Mouse (Mus musculus) lung, postnatal 10 days (tissue): ENCODE measurements at regions not wholly inside any gene's neighbourhood (a gene's known extent, or its start where the extent isn't known, plus 50 kb on each side); places are given as distances from the start of the nearest gene placed in this dataset.
"Not testable (repeated sequence)": the region's sequence is repeated elsewhere in the genome, so short reads cannot be mapped to it uniquely, and the experiment has no call there.

Experiments used
- DNase-seq: peaks from one replicate; pipeline ENCODE4 v3.0.0; 2021

- DNase-seq = peak; percentile 67
Observed at GRCm38 (mm10) chr1:164744955-164745608, 51.4 kb upstream of the Dpt start.

DNA sequence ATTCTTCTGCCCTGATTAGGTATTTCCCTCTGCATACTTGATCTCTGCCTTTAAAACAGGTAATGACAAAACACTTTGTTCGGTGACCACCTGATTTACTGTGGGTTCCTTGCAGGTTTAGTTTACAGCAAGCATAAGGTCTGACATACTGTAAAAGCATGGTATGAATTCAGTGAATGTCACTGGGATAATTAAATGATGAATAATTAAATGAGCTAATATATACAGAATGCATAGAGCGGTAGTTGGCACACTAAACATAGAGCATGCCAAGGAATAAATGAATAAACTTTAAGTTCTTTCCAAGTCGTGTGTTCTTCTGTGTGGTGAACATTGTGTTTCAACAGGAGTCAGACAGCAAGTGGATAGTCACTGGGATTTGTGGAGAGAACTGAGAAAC lies 51.9 kb upstream of the Dpt start:
- no peak for DNase-seq

GRCm38 (mm10) chr1:164742897-164743296 lies 53.5 kb upstream of the Dpt start:
- not testable (repeated sequence) for DNase-seq

- DNase-seq = no peak
Observed at GRCm38 (mm10) chr1:164735646-164736045, 60.8 kb upstream of the Dpt start.

DNA sequence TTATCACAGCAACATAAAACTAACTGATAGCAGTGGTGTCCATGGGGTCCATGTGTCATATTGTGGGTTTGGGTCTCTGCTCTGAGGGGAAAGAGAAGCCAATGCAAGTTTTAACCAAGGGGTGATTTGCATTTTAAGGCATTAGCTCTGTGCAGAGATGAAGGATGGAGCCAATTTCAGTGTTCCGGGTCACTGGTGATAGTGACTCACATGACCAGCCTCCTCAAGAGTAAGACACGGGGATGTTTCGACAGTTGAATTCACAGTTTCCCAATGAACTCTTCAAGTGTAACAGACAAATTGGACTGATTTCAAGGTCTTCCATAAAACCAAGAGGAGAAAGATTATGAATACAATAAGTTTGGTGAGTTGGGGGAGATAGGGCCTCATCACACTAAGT lies 62.7 kb upstream of the Dpt start:
- no peak for DNase-seq

DNA sequence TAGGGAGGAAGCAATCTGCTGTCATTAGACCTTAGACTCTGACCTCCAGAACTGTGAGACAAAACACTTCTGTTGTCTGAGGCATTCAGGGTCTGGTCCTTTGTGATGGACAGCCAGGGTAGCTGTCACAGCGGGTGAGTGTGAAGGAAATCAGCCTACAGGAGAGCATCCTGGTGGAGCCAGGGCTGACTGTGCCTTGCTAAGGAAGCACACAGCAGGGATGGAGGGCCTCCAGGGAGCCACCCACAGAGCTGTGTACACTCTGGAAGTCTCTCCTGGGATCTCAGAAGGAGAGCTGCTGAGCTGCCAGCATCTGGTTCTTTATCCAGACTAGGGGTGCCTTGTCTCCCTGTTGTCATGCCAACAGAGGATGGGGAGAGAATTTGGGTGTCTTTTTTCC lies 74.4 kb upstream of the Dpt start:
- no peak for DNase-seq

DNA sequence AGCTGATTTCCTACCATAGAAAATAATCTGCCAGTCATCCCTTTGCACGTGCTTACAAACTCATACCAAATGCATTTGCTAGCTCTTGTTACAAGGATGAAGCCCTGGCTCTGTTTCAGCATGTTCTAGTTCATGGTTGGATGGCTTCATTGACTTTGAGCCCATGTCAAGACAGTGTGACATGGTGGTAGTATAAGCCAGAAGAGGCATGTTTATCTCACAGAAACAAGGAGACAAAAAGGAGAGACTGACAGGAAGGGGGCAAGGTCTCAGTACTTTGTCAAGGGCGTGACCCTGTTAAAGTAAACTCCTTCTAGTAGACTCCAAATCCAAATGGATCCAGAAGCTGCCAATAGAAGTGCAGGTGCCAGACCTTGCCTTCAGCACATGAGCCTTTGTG lies 81.5 kb upstream of the Dpt start:
- DNase-seq = no peak

- DNase-seq = no peak
Observed at GRCm38 (mm10) chr1:164713798-164714551, 82.5 kb upstream of the Dpt start.

GRCm38 (mm10) chr1:164712514-164712913 lies 83.9 kb upstream of the Dpt start:
- DNase-seq = no peak

DNA sequence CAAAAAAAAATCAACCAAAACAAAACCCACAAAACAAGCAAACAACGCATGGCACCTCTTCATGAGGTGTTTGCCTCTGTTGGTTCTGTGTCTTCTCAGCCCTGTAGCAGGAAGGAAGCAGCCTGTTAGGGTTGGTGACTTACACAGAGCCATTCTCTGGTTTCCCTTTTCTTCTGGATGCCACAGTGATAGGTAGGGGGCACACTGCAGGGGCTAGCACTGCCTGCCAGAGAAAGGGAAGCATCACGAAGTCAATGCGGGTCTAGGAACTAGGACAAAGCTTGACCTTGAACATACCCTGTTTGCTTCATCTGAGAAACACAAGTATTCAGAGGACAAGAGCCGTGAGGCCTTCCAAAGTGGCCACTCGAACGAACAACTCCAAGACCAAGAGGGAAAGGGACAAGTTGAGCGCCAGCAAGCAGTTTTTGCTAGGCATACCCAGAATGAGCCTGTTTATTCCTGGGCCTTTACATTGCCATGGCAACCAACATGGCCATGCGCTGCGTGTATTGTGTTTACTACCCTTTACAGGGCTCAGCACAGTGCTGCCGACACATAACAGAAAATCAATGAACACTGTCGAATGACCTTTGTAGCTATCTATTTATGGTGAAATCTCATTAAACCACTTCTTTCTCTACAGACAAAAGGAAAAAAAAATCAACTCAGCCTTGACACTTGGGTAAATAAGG lies 91.9 kb upstream of the Dpt start:
- peak; percentile 26 for DNase-seq

DNA sequence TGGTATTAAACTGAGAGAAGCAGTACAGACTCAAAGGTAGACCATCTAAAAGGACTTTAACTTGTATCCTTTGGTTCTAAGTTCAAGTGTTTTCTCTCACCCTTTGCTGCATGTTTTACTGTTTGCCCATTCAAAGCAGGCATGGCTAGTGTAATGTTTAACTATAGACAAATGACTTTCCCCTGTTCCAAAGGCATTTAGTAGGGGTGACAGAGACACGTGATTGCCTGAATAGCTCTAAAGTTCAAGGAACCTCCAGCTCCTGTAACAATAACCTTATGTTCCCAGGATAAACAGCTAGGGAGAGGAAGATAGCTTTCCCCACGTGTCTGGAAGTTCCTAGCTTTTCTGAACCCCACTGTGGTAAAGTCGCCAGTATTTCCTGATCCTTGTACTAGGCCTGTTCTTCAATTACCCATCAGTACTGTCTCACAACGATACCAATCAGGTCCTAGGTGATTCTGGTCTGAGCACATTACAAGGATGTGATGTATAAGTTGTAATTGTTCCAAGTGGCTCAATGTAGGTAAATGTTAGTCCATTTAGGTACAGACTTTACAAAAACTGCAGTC lies 92.8 kb upstream of the Dpt start:
- no peak for DNase-seq

GRCm38 (mm10) chr1:164690055-164690454 lies 106.4 kb upstream of the Dpt start:
- DNase-seq = no peak

DNA sequence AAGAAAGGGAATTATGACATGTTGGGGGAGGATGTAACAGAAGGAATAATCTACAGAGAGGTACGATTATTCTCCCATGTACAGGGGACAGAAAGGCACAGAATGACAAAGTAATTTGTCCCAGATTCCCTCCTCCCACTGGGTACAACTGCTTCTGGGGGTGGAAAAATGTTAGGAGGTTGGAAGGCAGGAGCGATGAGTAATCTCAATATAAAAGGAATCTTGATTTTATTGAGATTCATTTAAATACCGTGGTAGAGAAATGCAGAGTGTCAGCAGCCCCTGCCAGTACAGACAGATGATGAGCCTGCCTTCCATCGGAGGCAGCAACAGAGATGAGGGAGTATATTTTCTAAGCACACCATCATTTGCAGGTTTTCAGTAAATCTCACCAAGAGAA lies 107.1 kb upstream of the Dpt start:
- no peak for DNase-seq

DNA sequence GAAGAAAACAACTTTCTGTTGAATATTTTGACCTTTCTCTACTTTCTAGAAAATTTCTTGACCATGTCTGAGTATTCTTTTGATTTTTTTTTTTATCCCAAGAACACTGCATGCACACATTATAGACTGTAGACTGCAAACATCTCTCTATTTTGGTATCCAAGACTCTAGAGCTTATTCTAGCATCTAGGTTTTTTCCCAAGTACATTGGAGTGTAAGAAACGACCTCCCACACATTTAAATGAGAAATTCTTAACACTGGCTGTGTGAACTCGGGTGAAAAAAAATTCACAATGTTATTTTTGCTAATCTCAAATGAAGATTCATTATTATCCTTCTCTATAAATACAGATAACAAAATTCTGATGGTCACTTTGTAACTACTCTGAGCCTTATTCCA lies 112.0 kb upstream of the Dpt start:
- DNase-seq = no peak

DNA sequence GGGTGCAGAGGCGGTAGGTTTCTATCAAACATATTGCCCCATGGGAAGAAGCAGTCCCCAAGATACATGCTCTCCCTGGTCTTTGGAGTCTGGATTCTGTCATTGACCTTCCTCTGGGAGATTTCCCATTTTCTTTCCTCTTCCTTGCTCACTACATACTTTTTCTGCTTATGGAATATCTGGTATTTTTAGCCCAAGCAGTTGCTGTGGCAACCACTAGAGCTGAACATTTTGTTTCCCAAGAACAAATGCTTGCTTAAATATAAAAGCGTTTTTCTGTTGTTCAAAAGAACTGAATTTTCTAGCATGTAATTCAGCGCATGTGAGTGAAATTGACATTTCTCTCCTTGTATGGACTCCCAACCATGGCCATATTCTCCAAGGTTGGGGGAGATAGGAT lies 112.7 kb upstream of the Dpt start:
- DNase-seq = no peak

DNA sequence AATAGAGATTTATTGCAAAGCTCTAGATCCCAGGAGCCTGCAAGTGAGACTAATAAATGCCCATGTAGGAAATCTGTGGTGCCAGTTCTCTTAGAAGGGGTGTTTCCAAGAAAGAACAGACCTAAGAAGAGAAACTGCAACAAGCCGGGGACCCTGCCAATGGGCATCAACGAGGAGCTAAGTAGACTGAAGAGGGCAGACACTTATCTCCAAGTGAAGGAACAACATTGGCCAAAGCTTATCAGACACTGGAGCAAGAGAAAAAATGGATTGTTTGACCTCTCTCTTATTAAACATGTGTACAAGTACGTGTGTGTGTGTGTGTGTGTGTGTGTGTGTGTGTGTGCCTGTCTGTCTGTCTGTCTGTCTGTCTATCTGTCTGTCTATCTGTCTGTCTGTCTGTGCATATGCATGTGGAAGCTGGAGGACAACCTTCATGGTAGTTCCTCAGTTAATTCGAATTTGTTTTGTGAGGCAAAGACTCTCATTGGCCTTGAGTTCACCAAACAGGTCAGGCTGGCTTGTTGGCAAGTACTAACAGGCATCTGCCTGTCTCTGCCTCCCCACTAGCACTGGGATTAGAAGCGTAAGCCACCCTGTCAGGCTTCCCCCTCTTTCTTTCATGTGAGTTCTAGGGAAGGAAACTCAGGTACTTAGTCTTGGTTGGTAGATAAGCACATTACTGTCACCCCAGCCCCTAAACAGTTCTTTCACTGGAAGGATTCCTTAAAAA lies 113.4 kb upstream of the Dpt start:
- peak; percentile 4 for DNase-seq

- DNase-seq = no peak
Observed at GRCm38 (mm10) chr1:164682426-164682825, 114.0 kb upstream of the Dpt start.

GRCm38 (mm10) chr1:164681582-164681981 lies 114.9 kb upstream of the Dpt start:
- peak; percentile 43 for DNase-seq

GRCm38 (mm10) chr1:164678303-164678702 lies 118.1 kb upstream of the Dpt start:
- no peak for DNase-seq

DNA sequence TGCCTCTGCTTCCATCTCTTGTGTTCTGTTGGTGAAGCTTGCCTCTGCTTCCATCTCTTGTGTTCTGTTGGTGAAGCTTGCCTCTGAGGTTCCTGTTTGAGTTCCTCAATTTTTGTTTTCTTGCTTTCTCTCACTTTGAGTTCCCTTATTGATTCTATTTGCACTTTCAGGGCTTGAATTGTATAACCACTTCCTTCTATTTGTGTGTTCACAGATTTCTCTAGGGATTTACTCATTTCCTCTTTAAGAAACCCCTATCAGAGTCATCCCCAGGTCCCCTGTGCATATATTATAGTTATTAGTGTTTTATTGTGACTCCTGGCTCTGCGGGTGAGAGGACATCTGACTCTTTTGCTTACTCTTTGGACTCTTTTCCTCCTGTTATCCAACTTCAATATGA lies 144.2 kb upstream of the Dpt start:
- DNase-seq = no peak

GRCm38 (mm10) chr1:164637901-164638462 lies 158.5 kb upstream of the Dpt start:
- DNase-seq = no peak

DNA sequence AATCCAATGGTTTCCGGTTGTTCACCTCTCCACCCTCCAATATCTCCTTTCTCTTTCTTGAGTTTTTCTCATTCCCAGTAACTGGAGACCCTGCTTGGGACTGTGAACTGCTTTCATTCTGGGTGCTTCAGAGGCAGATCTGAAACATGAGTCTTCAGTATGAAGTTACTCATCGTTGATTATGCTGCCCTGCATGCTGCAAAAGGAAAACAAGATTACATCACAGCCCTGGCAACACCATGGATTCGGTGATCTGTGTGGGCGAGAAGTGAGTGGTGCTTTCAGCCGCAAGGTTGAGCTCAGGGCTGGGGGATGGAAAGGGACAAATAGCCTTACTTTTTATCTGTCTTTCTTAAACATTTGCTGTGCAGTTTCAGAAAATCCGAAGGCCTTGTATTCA lies 164.8 kb upstream of the Dpt start:
- peak; percentile 24 for DNase-seq

DNA sequence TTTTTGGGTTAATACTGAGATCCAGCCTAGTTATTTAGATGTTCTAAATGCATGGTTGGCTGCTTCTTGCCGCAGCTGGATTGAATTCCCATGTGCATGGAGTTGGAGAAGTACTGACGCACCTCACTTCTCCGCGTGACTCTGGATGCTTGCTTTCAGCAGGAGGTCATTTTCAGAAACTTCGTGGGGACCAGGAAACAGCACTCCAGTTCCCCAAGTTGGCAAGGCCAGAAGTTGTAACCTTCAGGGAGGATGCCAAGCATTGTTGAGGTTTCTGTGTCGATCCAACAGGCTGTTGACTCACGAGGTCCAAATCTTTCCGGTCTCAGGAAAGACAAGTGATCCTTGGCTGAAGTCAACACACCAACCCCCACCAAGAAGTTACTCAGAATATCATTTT lies 167.6 kb upstream of the Dpt start:
- DNase-seq = peak; percentile 47
